Comparison of ENCODE assay signal across 8 mouse cellular contexts in the genomic region with DNA sequence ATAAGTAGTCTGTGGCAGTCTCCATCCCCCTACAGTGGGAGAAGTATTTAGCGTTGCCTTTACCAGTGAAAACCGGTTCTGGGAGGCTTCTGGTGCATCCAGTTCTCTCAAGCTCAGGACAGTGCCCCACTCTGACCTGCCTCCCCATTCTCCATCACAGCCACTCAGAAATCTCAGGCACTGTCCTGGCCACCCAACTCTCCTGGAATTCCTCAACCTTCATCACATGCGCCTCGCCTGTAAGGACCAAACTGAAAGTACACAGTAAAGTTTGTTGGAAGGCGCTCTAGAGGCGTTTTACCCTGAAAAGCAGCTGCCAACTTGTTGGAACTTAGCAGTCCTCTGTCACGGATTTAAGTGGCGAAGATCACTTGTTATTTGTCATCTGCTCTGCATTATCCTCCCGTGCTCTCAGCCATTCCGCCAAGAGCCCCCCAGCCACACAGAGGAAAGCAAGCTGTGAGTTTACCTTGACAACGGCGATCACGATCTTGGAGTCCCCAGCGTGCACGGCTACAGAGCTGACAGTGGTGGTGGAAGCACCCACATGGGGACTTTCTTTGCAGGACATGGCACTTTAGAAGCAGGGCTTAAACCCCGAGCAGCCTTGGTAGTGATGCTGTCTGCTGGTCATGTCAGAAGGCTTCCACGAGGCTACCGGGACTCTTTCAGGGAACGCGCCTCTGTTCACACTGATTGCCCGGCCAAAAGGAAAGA. TPM values are rescaled to one million over a fixed set of nuclear protein-coding genes. Genes with fewer than 3 reads are reported as not detected.
A peak's percentile ranks its signal among the peaks of the same experiment; 100 is the strongest.
DNase-seq lines count a peak whose midpoint lies in the region; ATAC-seq and TF ChIP-seq lines count a peak whose summit lies in the region.

No protein-coding gene starts in this region.

- TF ChIP-seq POLR2A in cerebellum, adult 2 months (IDR thresholded peaks at IDR 0.05; ENCODE audit: borderline replicate concordance, insufficient read depth, low read length) = no peak

- peak overlapping the region; percentile 68 for H3K4me2 ChIP-seq in embryonic facial prominence, embryonic 11.5 days (ENCODE audit: low read depth, low read length)
- H3K4me2 ChIP-seq in lung, embryonic 14.5 days = peak overlapping the region; percentile 88
- peak overlapping the region; percentile 67 for H3K4me2 ChIP-seq in neural tube, embryonic 14.5 days (ENCODE audit: low read depth, low read length)

- DNase-seq in cerebellum, adult 2 months = peak in 1 of 2 experiments; percentile 14
- DNase-seq in cerebellum, adult 11-12 months = no peak
- peak; percentile 61 for DNase-seq in embryonic facial prominence, embryonic 11.5 days (ENCODE audit: low spot score)
- peak; percentile 80 to 83 for DNase-seq in heart, adult 9 months (ENCODE audit: low spot score in 2 of 2)
- DNase-seq in kidney, adult 18-20 months = peak; percentile 71
- DNase-seq in lung, embryonic 14.5 days = peak; percentile 68
- DNase-seq in right cerebral cortex, postnatal 4 days = no peak

- no peaks in the 10 kb centered on the region for H3K9me3 ChIP-seq in embryonic facial prominence, embryonic 11.5 days (replicated peaks; ENCODE audit: control insufficient read depth, low read length)
- H3K9me3 ChIP-seq in lung, embryonic 14.5 days (ENCODE audit: low read depth, low read length) = no peaks in the 10 kb centered on the region
- no peaks in the 10 kb centered on the region for H3K9me3 ChIP-seq in neural tube, embryonic 14.5 days (ENCODE audit: control insufficient read depth, low read length)

- peaks cover 17% of the 10 kb centered on the region; the same call in 1 of the 2 replicates for H3K4me1 ChIP-seq in cerebellum, adult 2 months (ENCODE audit: control insufficient read depth, insufficient read depth, low read length)
- H3K4me1 ChIP-seq in embryonic facial prominence, embryonic 11.5 days (ENCODE audit: control insufficient read depth, insufficient read depth, low read length) = no peaks in the 10 kb centered on the region; the same call in 1 of the 2 replicates
- peaks cover 11% of the 10 kb centered on the region; the same call in 1 of the 2 replicates for H3K4me1 ChIP-seq in lung, embryonic 14.5 days (ENCODE audit: insufficient read depth)
- peaks cover 11% of the 10 kb centered on the region; the same call in 1 of the 2 replicates for H3K4me1 ChIP-seq in neural tube, embryonic 14.5 days (ENCODE audit: control insufficient read depth, insufficient read depth, low read length)

- H3K36me3 ChIP-seq in embryonic facial prominence, embryonic 11.5 days (replicated peaks; ENCODE audit: control insufficient read depth, insufficient read depth, low read depth, low read length) = no peaks in the 10 kb centered on the region
- H3K36me3 ChIP-seq in lung, embryonic 14.5 days (ENCODE audit: insufficient read depth) = no peaks in the 10 kb centered on the region
- no peaks in the 10 kb centered on the region for H3K36me3 ChIP-seq in neural tube, embryonic 14.5 days (ENCODE audit: control insufficient read depth, insufficient read depth, low read length)

- peak; percentile 64 for ATAC-seq in embryonic facial prominence, embryonic 11.5 days (replicated peaks; ENCODE audit: insufficient number of reproducible peaks, low FRiP score, low TSS enrichment, low read depth)
- peak; percentile 61 for ATAC-seq in lung, embryonic 14.5 days (ENCODE audit: insufficient read depth)
- peak; percentile 53 for ATAC-seq in neural tube, embryonic 14.5 days (ENCODE audit: low read depth)

- no peak for TF ChIP-seq CTCF in cerebellum, adult 2 months (IDR thresholded peaks at IDR 0.05; ENCODE audit: borderline replicate concordance, insufficient read depth, low read depth, low read length)
- no peak for TF ChIP-seq CTCF in lung, embryonic 14.5 days (IDR thresholded peaks at IDR 0.05; ENCODE audit: low read depth)

- H3K4me3 ChIP-seq in cerebellum, adult 2 months (replicated peaks; ENCODE audit: insufficient read depth, low read depth, low read length) = peak overlapping the region; percentile 60
- H3K4me3 ChIP-seq in embryonic facial prominence, embryonic 11.5 days (ENCODE audit: low read depth, low read length) = peak overlapping the region; percentile 34
- H3K4me3 ChIP-seq in lung, embryonic 14.5 days (ENCODE audit: low read depth, low read length) = peak overlapping the region; percentile 47
- peak overlapping the region; percentile 29 for H3K4me3 ChIP-seq in neural tube, embryonic 14.5 days (ENCODE audit: low read depth, low read length)

- H3K27ac ChIP-seq in cerebellum, adult 2 months (ENCODE audit: insufficient read depth, low read length) = peak overlapping the region; percentile 71; the same call in 1 of the 2 replicates
- no peak overlapping the region; the same call in 1 of the 2 replicates for H3K27ac ChIP-seq in embryonic facial prominence, embryonic 11.5 days (replicated peaks; ENCODE audit: low read depth, low read length)
- H3K27ac ChIP-seq in lung, embryonic 14.5 days (ENCODE audit: low read depth) = peak overlapping the region; percentile 85
- no peak overlapping the region; the same call in 1 of the 2 replicates for H3K27ac ChIP-seq in neural tube, embryonic 14.5 days (ENCODE audit: low read depth, low read length)

- no peaks in the 10 kb centered on the region for H3K27me3 ChIP-seq in cerebellum, adult 2 months (ENCODE audit: control insufficient read depth, insufficient read depth, low read length)
- no peaks in the 10 kb centered on the region for H3K27me3 ChIP-seq in embryonic facial prominence, embryonic 11.5 days (ENCODE audit: control insufficient read depth, insufficient read depth, low read length)
- H3K27me3 ChIP-seq in lung, embryonic 14.5 days (ENCODE audit: insufficient read depth, low read length) = no peaks in the 10 kb centered on the region
- no peaks in the 10 kb centered on the region for H3K27me3 ChIP-seq in neural tube, embryonic 14.5 days (ENCODE audit: control insufficient read depth, insufficient read depth, low read length)

- 14% methylated on average over 21 of the region's 21 CpGs for WGBS in cerebellum, adult 2 months
- 2% methylated on average over 21 of the region's 21 CpGs for WGBS in embryonic facial prominence, embryonic 11.5 days
- under 1% methylated on average over 21 of the region's 21 CpGs for WGBS in lung, embryonic 14.5 days
- WGBS in neural tube, embryonic 14.5 days = 8% methylated on average over 21 of the region's 21 CpGs

- peak overlapping the region; percentile 51 for H3K9ac ChIP-seq in embryonic facial prominence, embryonic 11.5 days (replicated peaks; ENCODE audit: low read length)
- peak overlapping the region; percentile 63 for H3K9ac ChIP-seq in lung, embryonic 14.5 days
- H3K9ac ChIP-seq in neural tube, embryonic 14.5 days (replicated peaks; ENCODE audit: low read depth, low read length) = peak overlapping the region; percentile 28; the same call in 1 of the 2 replicates

RNA-seq across cellular contexts. Expression of gene Ccdc141, which starts 0.4 kb away (rescaled TPM):
- 9.4 and 9.7 TPM in 2 replicates for polyA plus RNA-seq in cerebellum, adult 2 months (2012; rRNA removed)
- 4.5 and 5.6 TPM in 2 replicates for polyA plus RNA-seq in embryonic facial prominence, embryonic 11.5 days (2014; fragmentation: Nextera tagmentation; extraction: Ambion mirVana)
- 8.4 and 15.0 TPM in 2 replicates for polyA plus RNA-seq in lung, embryonic 14.5 days (2014; fragmentation: Nextera tagmentation; extraction: Ambion mirVana)
- 5.7 and 6.9 TPM in 2 replicates for polyA plus RNA-seq in neural tube, embryonic 14.5 days (2014; fragmentation: Nextera tagmentation; extraction: Ambion mirVana)

Comparison
In these comparisons a context has a peak if more than half of its experiments do, and no peak if none do; other contexts are left out.
1. DNase-seq: peak in embryonic facial prominence, embryonic 11.5 days (single experiment), heart, adult 9 months (2 of 2), kidney, adult 18-20 months (single experiment) and lung, embryonic 14.5 days (single experiment); none in cerebellum, adult 11-12 months (single experiment) and right cerebral cortex, postnatal 4 days (single experiment).
2. H3K27ac ChIP-seq: peak in cerebellum, adult 2 months (single experiment) and lung, embryonic 14.5 days (single experiment); none in embryonic facial prominence, embryonic 11.5 days (single experiment) and neural tube, embryonic 14.5 days (single experiment).
3. Peak in every context shown above with its lines, with median percentiles within 50 percentile points of each other: H3K4me3 ChIP-seq, ATAC-seq, H3K4me2 ChIP-seq and H3K9ac ChIP-seq.